Mouse (Mus musculus) embryo, embryonic 11.5 days (tissue): ENCODE data around the gene Sgsm3.

Experiments
- DNase-seq: peaks from one replicate; pipeline ENCODE4 v3.0.0-alpha.2; 2012; ENCODE audit warnings: low read depth, low spot score

Gene Sgsm3

DNA sequence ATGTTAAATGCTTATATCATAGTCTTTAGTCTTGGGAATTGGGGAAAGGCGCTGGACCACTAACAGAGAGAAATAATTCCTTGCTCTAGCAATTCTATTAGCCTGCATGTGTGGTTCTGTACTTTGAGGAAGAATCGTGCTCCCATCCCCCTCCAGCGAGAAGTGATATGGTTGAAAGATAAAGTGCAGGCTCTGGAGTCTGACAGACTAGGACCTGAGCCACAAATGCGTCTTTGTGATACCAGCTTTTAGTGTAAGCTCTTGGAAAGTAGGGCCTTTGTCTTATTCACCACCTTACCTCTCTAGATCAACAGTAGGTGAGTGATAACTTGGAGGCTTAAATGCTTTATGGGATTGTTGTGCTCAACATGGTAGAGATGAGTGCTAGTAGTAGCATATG lies 3.6 kb downstream of the Sgsm3 start:
- DNase-seq = no peak

DNA sequence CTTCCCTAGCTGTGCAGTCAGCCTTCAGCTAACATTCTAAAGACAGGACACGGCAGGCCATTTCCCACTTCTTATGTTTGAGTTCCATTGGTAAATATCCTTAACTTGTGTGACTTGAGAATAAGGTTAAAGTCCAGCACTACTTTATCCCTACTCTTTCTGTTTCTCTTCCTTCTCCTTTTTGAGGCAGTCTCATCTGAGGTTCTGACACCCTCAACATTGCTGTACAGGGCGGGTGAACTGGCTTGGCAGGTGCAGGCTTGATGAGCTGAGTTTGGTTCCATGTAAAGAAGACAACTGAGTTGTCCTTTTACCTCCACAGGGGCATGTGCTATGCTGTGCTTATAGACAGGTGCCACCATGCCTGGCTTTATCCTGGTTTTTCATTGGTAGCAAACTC lies 5.7 kb downstream of the Sgsm3 start:
- no peak for DNase-seq

DNA sequence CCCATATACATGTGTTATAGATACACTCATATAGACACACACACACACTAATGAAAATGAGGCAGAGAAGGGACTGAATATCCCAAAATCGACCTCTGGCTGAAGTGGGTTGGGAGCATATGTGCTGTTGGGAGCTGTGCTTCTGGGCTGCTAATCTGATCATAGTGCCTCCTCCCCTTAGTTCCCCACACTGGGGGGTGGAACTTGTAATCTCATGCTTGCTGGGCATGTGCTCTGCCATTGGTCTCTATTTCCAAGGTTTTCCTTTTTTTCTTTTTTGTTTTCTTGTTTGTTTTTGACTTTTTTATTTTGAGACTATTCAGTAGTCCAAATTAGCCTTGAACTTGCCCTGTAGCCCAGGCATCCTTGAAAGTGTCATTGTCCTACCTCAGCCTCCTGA lies 10.8 kb downstream of the Sgsm3 start:
- no peak for DNase-seq

DNA sequence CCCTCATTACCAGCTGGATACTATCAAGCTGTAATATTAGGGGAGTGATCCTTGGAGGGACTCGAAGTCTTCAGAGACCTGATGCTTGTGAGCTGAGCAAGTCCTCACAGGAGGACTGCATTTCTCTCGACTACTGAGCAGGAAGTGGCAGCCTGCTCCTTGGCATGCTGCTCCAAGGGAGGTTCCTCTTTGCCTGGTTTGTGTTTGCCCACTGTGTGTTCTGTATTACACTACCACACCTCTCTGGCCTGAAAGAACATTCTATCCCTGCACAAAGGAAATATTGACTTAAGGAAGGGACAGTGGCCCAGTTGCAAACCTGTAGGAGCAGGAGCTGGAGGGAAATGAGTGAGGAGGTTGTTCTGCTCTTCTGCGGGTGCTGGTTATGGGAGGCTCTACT lies 12.1 kb downstream of the Sgsm3 start:
- no peak for DNase-seq

DNA sequence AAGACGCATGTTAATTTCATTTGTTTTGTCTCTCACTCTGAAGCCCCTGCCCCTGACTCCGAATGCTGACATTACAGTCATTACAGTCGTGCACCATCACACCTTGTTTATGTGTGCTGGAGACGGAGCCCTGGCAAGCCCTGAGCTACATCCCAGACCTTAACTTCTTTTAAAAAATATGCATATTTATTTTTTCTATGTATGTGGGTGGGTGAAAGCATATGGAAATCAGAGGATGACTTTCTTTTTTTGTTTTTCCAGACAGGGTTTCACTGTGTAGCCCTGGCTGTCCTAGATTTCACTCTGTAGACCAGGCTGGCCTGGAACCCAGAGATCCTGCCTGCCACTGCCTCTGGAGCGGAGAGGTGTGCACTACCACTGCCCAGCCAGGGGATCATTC lies 17.4 kb downstream of the Sgsm3 start:
- DNase-seq = no peak

DNA sequence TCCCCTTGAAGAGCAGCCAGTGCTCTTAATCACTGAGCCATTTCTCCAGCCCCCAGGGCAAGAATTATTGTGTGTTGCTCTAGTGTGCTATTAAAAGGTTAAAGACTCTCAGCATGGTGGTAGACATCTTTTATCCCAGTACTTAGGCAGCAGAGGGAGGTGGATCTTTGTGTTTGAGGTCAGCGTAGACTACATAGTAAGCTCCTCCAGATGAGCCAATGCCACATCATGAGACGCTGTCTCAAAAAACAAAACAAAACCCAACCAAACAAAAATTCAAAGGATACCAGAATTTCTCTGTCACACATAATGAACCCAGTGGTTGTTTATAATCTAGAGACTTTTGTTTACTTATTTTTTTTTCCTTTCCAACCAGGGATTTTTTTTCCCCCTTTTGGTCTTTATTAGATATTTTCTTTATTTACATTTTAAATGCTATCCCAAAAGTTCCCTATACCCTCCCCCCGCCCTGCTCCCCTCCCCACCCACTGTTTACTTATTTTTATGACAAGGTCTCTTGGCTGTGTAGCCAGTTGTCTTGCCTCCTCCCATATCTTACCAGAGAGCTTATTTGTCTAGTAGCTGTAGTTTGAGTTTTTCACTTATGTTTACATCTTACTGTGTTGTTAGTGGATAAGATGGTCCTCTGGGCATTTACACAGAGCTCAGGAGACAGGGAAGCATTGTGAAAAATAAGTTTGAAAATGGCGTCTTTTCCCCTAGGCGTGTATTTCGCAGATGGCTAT lies 18.7 kb downstream of the Sgsm3 start:
- DNase-seq = no peak

DNA sequence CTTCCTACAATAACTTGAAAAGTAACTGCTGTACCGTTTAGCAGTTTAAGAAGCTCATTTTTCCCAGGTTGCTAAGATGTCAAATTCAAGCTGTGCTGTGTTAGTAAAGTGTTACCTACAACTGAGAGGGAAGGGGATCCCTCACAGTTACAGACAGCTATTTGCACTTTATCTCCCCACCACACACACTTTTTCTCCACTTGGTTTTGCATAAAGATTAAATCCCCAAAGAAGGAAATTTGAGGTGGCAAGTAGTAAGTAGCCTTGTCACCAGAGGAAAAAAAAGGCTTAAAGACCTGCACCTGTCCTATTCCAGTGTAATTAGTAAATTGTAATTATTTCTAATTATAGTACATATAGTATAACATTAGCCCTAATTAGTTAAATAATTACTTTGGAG lies 19.5 kb downstream of the Sgsm3 start:
- DNase-seq = no peak

DNA sequence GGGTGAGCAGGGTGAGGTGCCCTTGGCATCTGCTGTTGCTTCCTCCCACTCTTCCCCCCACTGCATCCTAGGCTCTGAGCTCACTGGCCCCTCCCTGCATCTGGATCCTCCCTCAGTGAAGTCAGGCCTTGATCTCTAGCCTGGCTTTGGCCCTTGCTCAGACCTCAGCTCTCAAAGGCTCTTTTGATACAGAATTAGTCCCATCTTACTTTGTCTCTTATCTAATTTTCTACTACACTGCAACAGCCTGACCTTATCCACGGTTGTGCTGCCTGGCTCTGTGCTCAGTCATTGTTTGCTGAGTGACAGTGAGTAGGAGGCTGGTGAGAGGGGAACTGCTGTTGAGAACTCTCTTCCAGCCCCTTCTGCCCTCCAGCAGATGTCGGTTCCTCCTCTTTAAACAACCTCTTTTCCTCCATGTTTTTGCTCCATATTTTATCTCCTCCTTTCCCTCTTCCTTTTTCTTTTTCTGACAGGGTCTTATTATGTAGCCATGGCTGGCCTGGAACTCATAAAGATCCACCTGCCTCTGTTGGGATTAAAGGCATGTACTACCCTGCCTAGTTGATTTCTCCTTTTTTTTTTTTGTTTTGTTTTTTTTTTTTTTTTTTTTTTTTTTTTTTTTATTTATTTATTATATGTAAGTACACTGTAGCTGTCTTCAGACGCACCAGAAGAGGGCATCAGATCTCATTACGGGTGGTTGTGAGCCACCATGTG lies 23.0 kb downstream of the Sgsm3 start:
- no peak for DNase-seq

DNA sequence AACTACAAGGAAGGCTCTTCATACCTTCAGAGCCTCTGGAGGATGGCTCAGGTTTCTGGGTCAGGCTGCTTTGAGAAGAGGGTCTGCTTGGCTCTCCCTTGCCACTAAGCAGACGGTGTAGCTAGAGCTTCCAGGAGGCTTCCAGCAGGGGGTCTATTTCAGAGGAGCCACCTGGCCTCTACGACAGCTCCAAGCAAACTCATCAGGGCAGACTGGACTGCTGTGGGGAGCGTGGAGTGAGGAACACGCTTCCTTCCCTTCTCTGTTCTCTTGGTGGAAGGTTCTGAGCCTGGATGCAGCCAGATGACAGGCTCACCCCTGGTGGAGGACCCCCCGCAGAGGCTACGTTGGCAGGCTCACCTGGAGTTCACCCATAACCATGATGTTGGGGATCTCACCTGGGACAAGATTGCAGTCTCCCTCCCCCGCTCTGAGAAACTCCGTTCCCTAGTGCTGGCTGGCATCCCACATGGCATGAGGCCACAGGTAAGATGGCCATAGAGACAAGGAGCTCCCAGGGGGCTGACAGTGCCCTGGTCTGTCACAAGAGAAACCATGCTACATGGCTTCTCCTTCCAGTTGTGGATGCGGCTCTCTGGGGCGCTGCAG lies 28.7 kb downstream of the Sgsm3 start:
- no peak for DNase-seq

DNA sequence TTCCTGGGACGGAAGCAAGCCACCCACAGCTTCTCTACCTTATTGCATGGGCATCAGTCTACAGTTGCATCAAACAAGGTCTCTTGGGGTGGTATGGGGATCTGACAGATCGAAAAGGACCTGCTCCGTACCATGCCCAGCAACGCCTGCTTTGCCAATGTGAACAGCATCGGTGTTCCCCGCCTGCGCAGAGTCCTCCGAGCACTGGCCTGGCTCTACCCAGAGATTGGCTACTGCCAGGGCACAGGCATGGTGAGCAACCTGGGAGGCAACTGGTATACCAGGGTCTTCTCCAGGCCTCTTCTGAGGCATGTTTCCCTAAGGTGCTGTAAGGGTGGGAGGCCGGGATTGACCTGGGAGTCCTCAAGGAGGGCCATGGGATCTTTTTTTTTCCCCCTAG lies 29.8 kb downstream of the Sgsm3 start:
- no peak for DNase-seq

DNA sequence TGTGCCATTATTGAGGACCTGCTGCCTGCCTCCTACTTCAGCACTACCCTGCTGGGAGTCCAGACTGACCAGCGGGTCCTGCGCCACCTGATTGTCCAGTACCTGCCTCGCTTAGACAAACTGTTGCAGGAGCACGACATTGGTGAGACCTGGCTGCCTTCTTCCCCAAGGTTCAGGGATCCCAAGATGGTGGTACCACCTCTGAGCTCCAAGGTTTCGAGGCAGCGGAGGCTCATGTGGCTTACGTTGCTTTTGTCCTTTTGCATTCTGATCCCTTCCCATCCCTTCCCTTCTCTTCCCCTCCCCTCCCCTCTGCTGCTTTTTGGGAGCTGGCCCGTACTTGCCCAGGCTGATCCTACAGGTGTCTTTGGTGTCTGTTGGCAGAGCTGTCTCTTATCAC lies 30.3 kb downstream of the Sgsm3 start:
- DNase-seq = no peak

DNA sequence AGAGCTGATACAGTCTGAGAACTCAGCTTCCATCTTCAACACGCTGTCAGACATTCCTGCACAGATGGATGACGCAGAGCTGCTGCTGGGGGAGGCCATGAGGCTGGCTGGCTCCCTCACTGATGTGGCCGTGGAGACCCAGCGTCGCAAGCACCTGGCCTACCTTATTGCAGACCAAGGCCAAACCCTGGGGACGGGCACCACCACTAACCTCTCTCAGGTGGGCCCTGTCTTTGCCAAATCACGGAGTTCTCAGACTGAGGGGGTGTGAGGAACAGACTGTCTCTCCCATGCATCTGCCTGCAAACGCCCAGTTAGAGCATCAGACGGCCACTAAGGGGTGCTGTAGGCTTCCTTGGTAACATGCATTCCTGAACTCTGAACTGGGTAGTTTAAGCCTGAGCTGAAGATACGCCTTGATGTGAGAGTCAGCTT lies 31.1 kb downstream of the Sgsm3 start:
- no peak for DNase-seq

DNA sequence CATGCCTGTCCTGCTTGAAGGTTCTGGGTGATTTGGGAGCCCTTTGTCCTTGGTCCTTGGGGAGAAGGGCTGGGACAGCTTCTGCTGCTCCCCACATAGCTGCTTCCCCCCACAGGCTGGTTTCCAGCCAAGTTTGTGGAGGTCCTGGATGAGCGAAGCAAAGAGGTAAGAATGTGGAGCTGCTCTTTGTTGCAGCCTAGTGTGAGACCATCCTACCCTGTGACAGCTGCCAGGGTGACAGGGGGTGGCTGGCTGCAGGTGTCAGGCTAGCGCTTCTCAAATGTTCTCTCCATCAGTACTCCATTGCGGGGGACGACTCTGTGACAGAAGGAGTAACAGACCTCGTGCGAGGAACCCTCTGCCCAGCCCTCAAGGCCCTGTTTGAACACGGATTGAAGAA lies 32.5 kb downstream of the Sgsm3 start:
- no peak for DNase-seq

DNA sequence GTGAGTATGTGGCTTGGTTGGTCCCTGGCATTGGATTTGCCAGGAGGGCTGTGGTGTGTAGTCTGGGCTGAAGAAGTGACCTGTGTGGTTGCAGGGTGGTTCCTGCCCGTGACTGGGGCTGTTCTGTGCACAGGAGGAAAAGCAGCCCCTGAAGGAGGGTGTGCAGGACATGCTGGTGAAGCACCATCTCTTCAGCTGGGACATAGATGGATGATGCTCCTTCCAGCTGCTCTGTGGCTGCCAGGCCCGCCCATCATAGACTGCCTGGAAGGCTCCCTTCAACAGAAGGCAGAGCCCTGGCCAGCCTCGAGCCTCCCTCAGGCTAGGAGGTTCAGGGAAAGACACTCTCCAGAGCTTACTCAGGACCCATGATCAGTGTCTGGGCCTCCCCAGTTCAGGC lies 34.0 kb downstream of the Sgsm3 start:
- no peak for DNase-seq

DNA sequence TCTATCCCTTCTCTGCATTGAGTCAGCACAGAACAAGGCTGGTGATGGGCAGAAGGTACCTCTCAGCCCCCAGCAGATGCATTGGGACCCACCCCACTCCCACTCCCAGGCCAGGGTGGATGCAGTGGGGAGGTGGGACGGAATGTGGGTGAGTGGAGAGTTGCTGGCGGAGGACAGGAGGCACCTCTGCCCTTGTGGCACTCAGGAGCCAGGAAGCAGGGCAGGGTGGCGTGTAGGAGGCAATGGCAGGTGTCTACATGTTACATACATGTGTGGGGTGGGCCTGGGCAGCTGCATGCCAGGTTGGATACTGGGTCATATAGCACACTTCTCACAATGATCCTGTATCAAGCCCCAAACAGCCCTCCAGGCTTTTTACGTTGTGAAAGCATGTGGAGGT lies 34.8 kb downstream of the Sgsm3 start:
- no peak for DNase-seq

DNA sequence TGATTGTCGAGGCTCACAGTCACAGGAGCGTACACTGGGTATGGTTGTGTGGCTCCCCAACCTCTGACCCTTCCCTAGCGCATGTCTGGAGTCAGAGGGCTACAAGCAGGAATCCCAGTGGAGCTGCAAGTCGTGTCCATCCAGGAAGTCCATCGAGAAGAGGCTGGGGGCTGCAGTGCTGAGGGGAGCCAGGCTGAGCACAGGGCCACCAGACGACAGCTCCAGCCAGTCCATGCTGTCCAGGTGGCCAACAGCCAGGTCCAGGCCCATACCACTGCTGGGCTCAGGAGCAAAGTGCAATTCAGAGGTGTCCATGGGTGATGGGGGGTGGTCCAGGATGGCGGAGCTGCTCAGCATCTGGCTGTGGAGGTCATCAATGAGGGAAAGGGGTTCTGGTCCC lies 35.6 kb downstream of the Sgsm3 start:
- no peak for DNase-seq

DNA sequence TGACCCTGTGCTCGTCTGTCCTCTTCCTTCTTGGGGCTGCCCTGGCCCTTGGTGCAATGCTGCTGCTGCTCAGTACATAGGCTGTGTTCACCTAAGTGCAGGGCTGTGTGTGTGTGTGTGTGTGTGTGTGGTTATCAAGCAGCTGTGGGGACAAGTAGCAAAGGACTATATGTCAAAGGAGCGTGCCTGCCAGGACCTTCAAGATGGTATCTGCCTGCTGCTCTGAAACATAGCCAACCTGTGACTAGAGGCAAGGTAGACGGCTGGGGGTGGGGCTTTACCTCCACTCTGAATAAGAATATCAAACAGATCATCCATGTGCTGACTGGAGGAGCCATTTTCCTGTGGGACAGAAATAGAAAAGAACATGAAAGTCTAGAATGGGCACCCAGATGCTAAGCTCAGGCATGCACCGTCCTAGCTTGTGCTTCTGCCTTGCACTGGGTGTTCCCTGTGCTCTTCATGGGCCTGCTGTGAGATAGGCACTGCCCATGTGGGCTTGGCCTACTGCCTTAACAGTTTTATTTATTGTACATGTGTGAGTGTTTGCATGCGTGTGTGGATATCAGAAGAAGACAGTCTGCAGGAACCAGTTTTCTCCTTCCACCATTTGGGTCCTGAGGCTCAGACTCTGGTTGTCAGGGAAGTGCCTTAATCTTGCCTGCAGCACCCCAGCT lies 37.6 kb downstream of the Sgsm3 start:
- DNase-seq = no peak

DNA sequence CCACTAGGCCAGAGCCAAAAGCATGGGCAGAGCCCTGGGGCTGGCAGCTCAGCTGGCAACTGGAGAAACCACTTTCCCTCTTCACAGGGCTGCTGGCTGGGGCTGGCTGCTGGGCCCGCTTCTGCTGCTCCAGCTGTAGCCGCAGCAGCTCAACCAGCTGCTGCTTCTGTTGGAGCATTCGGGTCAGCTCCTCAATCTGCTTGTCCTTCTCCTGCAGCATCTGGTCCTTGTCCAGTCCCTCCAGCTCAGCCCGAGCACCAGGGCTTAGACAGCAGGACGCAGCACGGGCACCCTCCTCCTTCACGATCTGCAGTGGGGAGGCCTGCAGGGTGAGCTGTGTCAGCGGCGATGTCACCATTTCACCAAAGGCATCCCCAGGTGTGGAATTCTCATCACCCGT lies 38.9 kb downstream of the Sgsm3 start:
- no peak for DNase-seq

DNA sequence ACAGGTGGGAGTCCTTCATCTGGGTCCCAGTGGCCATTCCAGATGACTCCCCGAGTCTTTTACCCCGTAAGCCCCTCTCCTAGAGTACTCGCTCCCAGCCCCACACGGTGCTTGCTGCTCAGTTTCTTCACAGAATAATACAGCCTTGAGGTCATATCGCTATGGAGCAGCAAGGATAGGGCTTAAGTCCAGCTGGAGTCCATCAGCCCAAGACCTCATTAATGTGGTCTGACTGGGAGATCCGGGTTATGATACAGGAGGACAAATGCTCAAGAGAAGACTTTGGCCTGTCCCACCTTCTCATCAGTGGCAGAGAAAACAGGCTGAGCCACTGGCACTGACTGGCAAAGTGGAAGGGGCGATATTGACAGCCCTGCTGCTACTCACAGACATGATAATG lies 39.7 kb downstream of the Sgsm3 start:
- no peak for DNase-seq

DNA sequence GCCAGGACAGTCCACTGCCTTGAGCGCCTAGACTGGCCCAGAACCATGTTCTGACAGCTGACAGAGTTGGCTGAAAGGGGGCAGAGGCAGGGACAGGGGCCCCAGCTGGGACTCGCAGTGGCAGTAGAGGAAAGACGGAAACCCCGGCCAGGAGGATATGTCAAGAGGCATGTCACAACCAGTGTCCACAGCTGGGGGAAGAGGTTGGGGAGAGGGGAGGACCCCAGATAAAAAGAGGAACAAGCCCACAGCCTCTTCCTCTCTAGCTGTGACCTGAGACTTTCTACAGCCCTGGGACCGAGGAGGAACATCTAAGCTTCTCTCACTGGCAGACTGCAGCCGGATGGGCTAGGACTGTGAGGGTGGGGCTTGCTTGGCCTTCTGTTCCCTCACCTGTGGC lies 43.8 kb downstream of the Sgsm3 start:
- no peak for DNase-seq

DNA sequence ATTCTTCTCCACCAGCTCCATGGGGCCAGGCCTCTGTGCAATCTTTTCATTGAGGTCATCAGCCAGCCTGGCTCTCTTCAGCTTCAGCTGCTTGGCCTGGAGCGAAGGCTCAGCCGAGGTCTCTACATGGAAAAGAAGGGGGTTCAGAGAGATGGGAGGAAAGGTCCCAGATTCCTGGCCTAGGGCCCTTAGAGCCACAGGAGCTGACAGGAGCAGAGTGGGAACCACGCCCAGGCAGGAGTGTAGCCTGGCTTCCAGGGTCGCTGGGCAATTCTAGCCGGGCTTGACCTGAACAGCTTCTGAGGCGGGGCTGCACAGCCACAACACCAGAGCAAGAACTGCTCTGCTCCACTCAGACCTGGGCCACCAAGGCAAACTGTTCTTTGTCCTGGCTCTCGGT lies 44.9 kb downstream of the Sgsm3 start:
- DNase-seq = no peak

DNA sequence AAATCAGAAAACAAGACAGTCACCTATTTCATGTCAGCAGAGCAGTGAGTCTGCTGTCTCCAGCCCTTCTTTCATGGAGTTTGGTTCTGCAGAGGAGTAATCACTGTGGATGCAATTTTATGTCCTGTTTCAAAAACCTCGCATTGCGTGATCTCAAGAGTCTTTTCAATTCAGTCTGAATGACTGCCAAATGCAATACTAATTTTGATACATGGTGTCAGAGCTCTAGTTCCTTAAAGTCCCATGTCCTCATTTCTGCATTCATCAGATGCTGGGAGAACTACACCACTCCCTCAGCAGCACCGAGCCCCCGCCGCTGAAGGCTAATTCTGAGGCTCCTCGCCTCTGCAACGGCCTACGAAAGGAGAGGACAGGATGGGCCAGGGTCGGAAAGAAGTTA lies 46.3 kb downstream of the Sgsm3 start:
- DNase-seq = no peak

DNA sequence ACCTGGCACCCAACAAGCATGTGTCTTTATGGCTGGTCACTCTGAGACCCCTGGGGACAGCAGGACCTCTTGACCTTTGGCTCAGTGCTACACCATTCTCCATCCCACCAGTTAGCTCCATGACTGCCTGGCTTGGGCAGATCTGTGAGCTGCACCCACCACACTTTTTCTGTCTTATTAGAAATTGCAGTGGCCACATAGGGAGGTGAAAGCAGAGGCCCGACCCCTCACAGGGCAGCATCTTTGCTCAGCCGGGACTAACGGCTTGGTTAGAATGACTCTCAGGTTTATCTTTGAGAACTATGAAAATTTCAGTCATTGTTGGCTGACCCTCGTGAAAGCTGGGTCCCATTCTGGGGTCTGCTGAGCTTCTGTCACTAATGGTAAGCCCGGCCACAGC lies 49.3 kb downstream of the Sgsm3 start:
- no peak for DNase-seq
